Mouse (Mus musculus) CH12.LX (cell line): Measurements from ENCODE around the gene Gpr39. TPM values are rescaled to one million over a fixed set of nuclear protein-coding genes. Genes with fewer than 3 reads are reported as not detected.

Experiments used
- DNase-seq: peaks from one replicate; pipeline ENCODE4 v3.0.0-alpha.2; 2013; ENCODE audit errors: extremely low read depth
- H3K27ac ChIP-seq: 2 replicates; pipeline ENCODE4 v1.5.1; 2012; ENCODE audit warnings: low read depth, mild to moderate bottlenecking, control low read depth, moderate library complexity; ENCODE audit not compliant: insufficient read depth
- H3K27me3 ChIP-seq: replicated peaks from 2 replicates; pipeline ENCODE3; 2012; ENCODE audit warnings: inconsistent platforms
- H3K36me3 ChIP-seq, 2 experiments: replicated peaks in 1 of 2; 2 replicates each; pipeline versions ENCODE3 to v1.6.1; 2012; ENCODE audit warnings: inconsistent platforms in 1 of 2, low read length in 1 of 2, mild to moderate bottlenecking in 1 of 2, mixed read lengths in 1 of 2, moderate library complexity in 1 of 2; ENCODE audit not compliant: control insufficient read depth in 1 of 2, insufficient read depth in 1 of 2
- H3K4me1 ChIP-seq, 2 experiments: 2 replicates each; pipeline ENCODE4 v1.6.1; 2012; ENCODE audit warnings: inconsistent platforms in 1 of 2, moderate library complexity in 1 of 2; ENCODE audit not compliant: insufficient read depth in 2 of 2, control insufficient read depth in 1 of 2
- H3K4me2 ChIP-seq: 2 replicates; pipeline ENCODE4 v1.6.1; 2012; ENCODE audit warnings: low read depth, mild to moderate bottlenecking, control low read depth; ENCODE audit not compliant: poor library complexity, insufficient read depth, severe bottlenecking
- H3K4me3 ChIP-seq, 3 experiments: fragments of 150-350 bp in 1 of 3; sonication (generic) in 1 of 3; replicated peaks in 1 of 3; 2 replicates each; pipeline versions ENCODE3 to v1.5.1; 2011 to 2012; ENCODE audit warnings: low read depth in 2 of 3, low read length in 2 of 3, mild to moderate bottlenecking in 2 of 3, moderate library complexity in 2 of 3, control low read depth in 1 of 3, improper control_type of control experiment in 1 of 3, inconsistent platforms in 1 of 3, mixed read lengths in 1 of 3; ENCODE audit not compliant: poor library complexity in 1 of 3
- H3K79me2 ChIP-seq: replicated peaks from 2 replicates; pipeline ENCODE4 v1.6.1; 2012; ENCODE audit warnings: mild to moderate bottlenecking, moderate library complexity; ENCODE audit not compliant: control insufficient read depth, poor library complexity, insufficient read depth, severe bottlenecking; ENCODE audit errors: extremely low read depth
- H3K9ac ChIP-seq: 2 replicates; pipeline ENCODE4 v1.6.1; 2012; ENCODE audit warnings: low read depth, mild to moderate bottlenecking, control low read depth, moderate library complexity; ENCODE audit not compliant: insufficient read depth
- H3K9me3 ChIP-seq: replicated peaks from 2 replicates; pipeline ENCODE3; 2012; ENCODE audit warnings: low read length, inconsistent platforms, mixed read lengths
- BHLHE40 ChIP-seq: IDR thresholded peaks from 2 replicates; pipeline ENCODE4 v1.6.1; 2011; ENCODE audit warnings: mild to moderate bottlenecking, low read depth, low read length, improper control_type of control experiment
- CTCF ChIP-seq, 2 experiments: IDR thresholded peaks in 1 of 2; conservative IDR thresholded peaks in 1 of 2; 2 replicates each; pipeline ENCODE4 v1.5.1; 2011 to 2012; ENCODE audit warnings: low read depth in 2 of 2, low read length in 2 of 2, improper control_type of control experiment in 1 of 2, inconsistent platforms in 1 of 2, mild to moderate bottlenecking in 1 of 2, moderate library complexity in 1 of 2
- ETS1 ChIP-seq: conservative IDR thresholded peaks from 2 replicates; pipeline ENCODE4 v1.6.1; 2012; ENCODE audit warnings: low read depth, mild to moderate bottlenecking, inconsistent platforms, low read length, improper control_type of control experiment, moderate library complexity
- IRF4 ChIP-seq: IDR thresholded peaks from 2 replicates; pipeline ENCODE4 v1.6.1; 2014; ENCODE audit warnings: low read depth, mild to moderate bottlenecking, inconsistent platforms, low read length, improper control_type of control experiment
- JUND ChIP-seq: conservative IDR thresholded peaks from 2 replicates; pipeline ENCODE4 v1.6.1; 2011; ENCODE audit warnings: low read depth, low read length, improper control_type of control experiment
- MAFK ChIP-seq: IDR thresholded peaks from 2 replicates; pipeline ENCODE4 v1.6.1; 2011; ENCODE audit warnings: low read length, improper control_type of control experiment; ENCODE audit not compliant: insufficient replicate concordance
- MEF2A ChIP-seq: IDR thresholded peaks from 2 replicates; pipeline ENCODE4 v1.6.1; 2014; ENCODE audit warnings: low read depth, mild to moderate bottlenecking, inconsistent platforms, low read length, improper control_type of control experiment, borderline replicate concordance
- MYC ChIP-seq: IDR thresholded peaks from 2 replicates; pipeline ENCODE4 v1.6.1; 2011; ENCODE audit warnings: low read depth, mild to moderate bottlenecking, improper control_type of control experiment, low read length
- NELFE ChIP-seq: IDR thresholded peaks from 2 replicates; pipeline ENCODE4 v1.6.1; 2011; ENCODE audit warnings: low read depth, low read length, improper control_type of control experiment
- POLR2AphosphoS2 ChIP-seq: IDR thresholded peaks from 2 replicates; pipeline ENCODE4 v1.6.1; 2011; ENCODE audit warnings: low read depth, low read length, improper control_type of control experiment
- RCOR1 ChIP-seq: conservative IDR thresholded peaks from 2 replicates; pipeline ENCODE4 v1.6.1; 2012; ENCODE audit warnings: low read depth, mild to moderate bottlenecking, inconsistent platforms, low read length, improper control_type of control experiment
- SIN3A ChIP-seq: IDR thresholded peaks from 2 replicates; pipeline ENCODE4 v1.6.1; 2012; ENCODE audit warnings: low read length, improper control_type of control experiment, inconsistent platforms
- USF1 ChIP-seq: IDR thresholded peaks from 2 replicates; pipeline ENCODE4 v1.6.1; 2014; ENCODE audit warnings: low read depth, mild to moderate bottlenecking, inconsistent platforms, low read length, improper control_type of control experiment
- ZC3H11A ChIP-seq: IDR thresholded peaks from 2 replicates; pipeline ENCODE4 v1.6.1; 2012; ENCODE audit warnings: low read depth, mild to moderate bottlenecking, inconsistent platforms, low read length, improper control_type of control experiment
- ZMIZ1 ChIP-seq: IDR thresholded peaks from 2 replicates; pipeline ENCODE4 v1.6.1; 2012; ENCODE audit warnings: low read depth, mild to moderate bottlenecking, inconsistent platforms, low read length, improper control_type of control experiment
- dilution Hi-C: fragments of 300-500 bp; cut with MboI; formaldehyde crosslinking; loops from 2 replicates; pipeline ENCODE4 v1.14.3; 2020; ENCODE audit warnings: low sequenced_read_pairs; ENCODE audit not compliant: extremely low pct_unique_long_range_greater_than_20kb, extremely low pct_ligation_motif_present
- in situ Hi-C: fragments of 300-500 bp; cut with MboI; formaldehyde crosslinking; loops from 3 replicates; pipeline ENCODE4 v1.14.3; 2019; ENCODE audit warnings: low sequenced_read_pairs, low pct_ligation_motif_present, low pct_unique_long_range_greater_than_20kb, mixed read lengths
- polyA plus RNA-seq: library from polyadenylated mRNA; unstranded; fragments of >175 nt; gene quantifications from 2 replicates; pipeline ENCODE4 v1.2.1, GENCODE M21; 2012; ENCODE audit warnings: low read depth; ENCODE audit not compliant: insufficient read length
- total RNA-seq, 2 experiments: library from RNA; depleted of rRNA; stranded (reverse); fragments of 300-350 nt in 1 of 2; fragments of >200 nt in 1 of 2; gene quantifications; 2 replicates each; pipeline ENCODE4 v1.2.3; 2012 to 2014

Gpr39 gene
- total and polyA plus RNA-seq, 3 experiments = not detected

GRCm38 (mm10) chr1:125694338-125694737, 17.5 kb downstream of the Gpr39 start:
- Histone ChIP-seq H3K4me3 (no peak overlapping the region), H3K4me1 (no peaks in the 10 kb centered on the region), H3K27ac (no peak overlapping the region), H3K4me2 (no peak overlapping the region), H3K9me3 (no peaks in the 10 kb centered on the region), H3K79me2 (no peaks in the 10 kb centered on the region), H3K9ac (no peak overlapping the region), H3K27me3 (peaks cover 68% of the 10 kb centered on the region), H3K36me3 (no peaks in the 10 kb centered on the region)
- dilution Hi-C loops (no loop called here), in situ Hi-C loops (no loop called here)
- TF ChIP-seq IRF4 (no peak), RCOR1 (no peak), BHLHE40 (no peak), JUND (no peak), MAFK (no peak), CTCF (conservative IDR thresholded peaks at IDR 0.05 in 1 of 2, IDR thresholded peaks at IDR 0.05 in 1 of 2; ENCODE audit: low read depth in 2 of 2, low read length in 2 of 2) (no peak), SIN3A (no peak), USF1 (no peak), MEF2A (no peak), POLR2AphosphoS2 (no peak), ZC3H11A (no peak), ETS1 (no peak), MYC (no peak), NELFE (no peak)
- DNase-seq = no peak

GRCm38 (mm10) chr1:125701101-125701590, 24.4 kb downstream of the Gpr39 start:
- in situ Hi-C loops (no loop called here), dilution Hi-C loops (no loop called here)
- Histone ChIP-seq H3K27me3 (peaks cover 47% of the 10 kb centered on the region), H3K4me3 (no peak overlapping the region), H3K27ac (no peak overlapping the region), H3K9me3 (no peaks in the 10 kb centered on the region), H3K4me1 (no peaks in the 10 kb centered on the region), H3K36me3 (no peaks in the 10 kb centered on the region), H3K79me2 (no peaks in the 10 kb centered on the region), H3K4me2 (no peak overlapping the region), H3K9ac (no peak overlapping the region)
- TF ChIP-seq ZMIZ1 (no peak), ETS1 (no peak), BHLHE40 (no peak)
- no peak for DNase-seq

GRCm38 (mm10) chr1:125701773-125702172, 25.0 kb downstream of the Gpr39 start:
- Histone ChIP-seq H3K4me2 (no peak overlapping the region), H3K4me3 (no peak overlapping the region), H3K9ac (no peak overlapping the region), H3K4me1 (no peaks in the 10 kb centered on the region), H3K36me3 (no peaks in the 10 kb centered on the region), H3K79me2 (no peaks in the 10 kb centered on the region), H3K9me3 (no peaks in the 10 kb centered on the region), H3K27ac (no peak overlapping the region), H3K27me3 (peaks cover 44% of the 10 kb centered on the region)
- no peak for DNase-seq
- TF ChIP-seq RCOR1 = no peak
- in situ Hi-C loops = no loop called here
- dilution Hi-C loops = no loop called here
